Mouse (Mus musculus) forebrain, postnatal 0 days (tissue): ENCODE measurements around the gene Sash1. TPM values are rescaled to one million over a fixed set of nuclear protein-coding genes. Genes with fewer than 3 reads are reported as not detected.

Source experiments
- ATAC-seq: fragments of 200-750 bp; cut with Nextera tagmentation; 2 replicates; pipeline ENCODE4 v1.8.0; 2017; ENCODE audit warnings: mild to moderate bottlenecking, moderate library complexity
- DNase-seq: peaks from one replicate; pipeline ENCODE4 v3.0.0-alpha.2; 2015
- H3K27ac ChIP-seq: fragments of 300-500 bp; sonication (generic); 2 replicates; pipeline ENCODE4 v1.5.1; 2014; ENCODE audit warnings: low read depth, mild to moderate bottlenecking, antibody characterized with exemption, low read length, moderate library complexity, mixed read lengths
- H3K27me3 ChIP-seq: fragments of 300-500 bp; sonication (generic); 2 replicates; pipeline ENCODE4 v1.6.1; 2014; ENCODE audit warnings: mild to moderate bottlenecking, low read length, mixed read lengths; ENCODE audit not compliant: insufficient read depth
- H3K36me3 ChIP-seq: fragments of 300-500 bp; sonication (generic); 2 replicates; pipeline ENCODE4 v1.6.1; 2014; ENCODE audit warnings: mild to moderate bottlenecking, moderate library complexity; ENCODE audit not compliant: insufficient read depth
- H3K4me1 ChIP-seq: fragments of 300-500 bp; sonication (generic); 2 replicates; pipeline ENCODE4 v1.6.1; 2014; ENCODE audit warnings: antibody characterized with exemption; ENCODE audit not compliant: insufficient read depth
- H3K4me2 ChIP-seq: fragments of 300-500 bp; sonication (generic); 2 replicates; pipeline ENCODE4 v1.6.1; 2014; ENCODE audit warnings: low read depth, mild to moderate bottlenecking, moderate library complexity
- H3K4me3 ChIP-seq: fragments of 300-500 bp; sonication (generic); 2 replicates; pipeline ENCODE4 v1.5.1; 2014; ENCODE audit warnings: low read depth, low read length, mixed read lengths
- H3K9ac ChIP-seq: fragments of 300-500 bp; sonication (generic); 2 replicates; pipeline ENCODE4 v1.6.1; 2014; ENCODE audit warnings: mild to moderate bottlenecking
- H3K9me3 ChIP-seq: fragments of 300-500 bp; sonication (generic); 2 replicates; pipeline ENCODE4 v1.6.1; 2016; ENCODE audit warnings: low read length
- CTCF ChIP-seq: sonication (generic); IDR thresholded peaks from 2 replicates; pipeline ENCODE4 v1.5.1; 2016; ENCODE audit warnings: antibody characterized with exemption, control low read depth, low read depth
- WGBS: fragments of 180-500 bp; shearing (Covaris S2); extraction: QIAGEN DNeasy Blood & Tissue Kit; methylation state at CpG from one replicate; pipeline ENCODE4 v1.1.7; 2014; 5-methylcytosine and 5-hydroxymethylcytosine counted together
- polyA plus RNA-seq: library from polyadenylated mRNA; unstranded; fragments of >200 nt; fragmentation: Nextera tagmentation; extraction: Ambion mirVana; gene quantifications from 2 replicates; pipeline ENCODE4 v1.2.1, GENCODE M21; 2015
- total RNA-seq: library from RNA; depleted of rRNA; stranded (reverse); fragments of >200 nt; gene quantifications from 2 replicates; pipeline ENCODE4 v1.2.3, GENCODE M21; 2014

Gene Sash1
- total and polyA plus RNA-seq, 2 experiments from 2014 or later = 3.6 to 33.3 TPM

DNA sequence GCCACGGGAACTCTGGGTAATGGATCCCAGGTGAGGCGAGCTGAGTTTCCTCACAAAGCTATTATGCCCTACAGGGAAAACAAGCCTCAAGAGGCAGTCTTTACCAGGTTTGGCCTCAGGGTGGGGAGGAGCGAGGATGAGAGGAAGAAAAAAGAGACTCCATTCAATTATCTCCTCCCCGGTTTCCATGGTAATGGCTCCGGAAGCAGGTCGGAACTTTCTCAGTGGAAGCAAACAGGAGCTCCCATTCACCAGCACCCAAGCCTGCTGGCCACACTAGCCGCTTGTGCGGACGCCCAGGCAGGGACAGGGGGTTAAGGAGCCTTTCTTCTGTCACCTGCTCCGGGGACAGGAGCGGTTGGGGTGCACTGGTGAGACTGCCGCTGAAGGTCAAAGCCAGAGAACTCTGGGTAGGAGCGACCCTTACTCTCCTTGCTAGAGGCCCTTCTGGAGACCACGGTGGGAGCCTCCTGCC lies 84.7 kb downstream of the Sash1 start:
- Histone ChIP-seq H3K27me3 (no peaks in the 10 kb centered on the region), H3K27ac (peak overlapping the region; percentile 47), H3K4me2 (peak overlapping the region; percentile 39), H3K9me3 (no peaks in the 10 kb centered on the region), H3K4me1 (peaks cover 10% of the 10 kb centered on the region; the same call in 1 of the 2 replicates), H3K9ac (peak overlapping the region; percentile 15; the same call in 1 of the 2 replicates), H3K36me3 (no peaks in the 10 kb centered on the region), H3K4me3 (peak overlapping the region; percentile 6)
- 16% methylated on average over 14 of the region's 14 CpGs for WGBS
- DNase-seq = peak; percentile 82
- peak; percentile 58 for TF ChIP-seq CTCF
- peak; percentile 86 for ATAC-seq

DNA sequence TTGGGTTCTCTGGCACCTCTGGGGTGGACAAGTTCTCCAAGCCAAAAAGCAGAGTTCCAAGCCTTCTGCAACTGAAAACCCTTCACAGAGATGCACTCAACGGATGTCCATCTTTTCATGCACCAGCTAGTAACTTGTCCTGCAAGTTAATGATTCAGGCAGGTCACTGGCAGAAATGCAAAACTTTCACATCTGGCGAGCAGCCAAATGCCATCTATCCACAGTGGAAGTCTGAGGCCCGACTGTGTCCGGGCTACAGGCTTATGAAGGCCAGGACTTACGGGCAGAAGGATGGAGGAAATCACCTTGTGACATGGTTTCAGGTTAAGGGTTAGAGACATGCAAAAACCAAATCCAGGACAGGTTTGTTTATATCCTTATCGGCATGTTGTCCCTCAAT lies 88.0 kb downstream of the Sash1 start:
- TF ChIP-seq CTCF = no peak
- 76% methylated on average over 6 of the region's 6 CpGs for WGBS
- H3K36me3 ChIP-seq = no peaks in the 10 kb centered on the region

DNA sequence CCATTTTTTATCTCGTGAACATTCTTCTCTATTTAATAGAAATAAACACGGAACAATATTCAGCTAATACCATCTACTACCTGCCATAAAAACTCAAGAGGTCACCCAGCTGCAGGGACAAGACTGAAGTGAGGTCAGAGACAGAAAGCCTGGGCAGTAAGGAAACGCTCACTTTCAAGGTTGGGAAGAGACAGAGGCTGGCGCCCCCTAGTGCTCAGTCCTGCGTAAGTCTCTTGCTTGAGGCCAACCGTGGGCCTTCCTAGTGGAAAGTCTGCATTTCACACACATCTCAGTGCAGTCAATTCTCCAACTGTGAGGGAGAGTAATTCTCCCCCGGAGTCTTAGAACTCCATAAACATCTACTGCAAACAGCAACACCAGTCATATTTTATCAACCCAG lies 90.5 kb downstream of the Sash1 start:
- Histone ChIP-seq H3K36me3 (no peaks in the 10 kb centered on the region), H3K9me3 (no peaks in the 10 kb centered on the region), H3K4me3 (no peak overlapping the region), H3K27me3 (no peaks in the 10 kb centered on the region), H3K27ac (no peak overlapping the region), H3K4me1 (no peaks in the 10 kb centered on the region), H3K4me2 (no peak overlapping the region), H3K9ac (no peak overlapping the region)
- 39% methylated on average over 7 of the region's 7 CpGs for WGBS
- peak; percentile 74 for TF ChIP-seq CTCF
- ATAC-seq (peak; percentile 51; the same call in 1 of the 2 replicates), DNase-seq (peak; percentile 71)

More for the DNA sequence above, 88.0 kb downstream of the Sash1 start:
- Histone ChIP-seq H3K27me3 (no peaks in the 10 kb centered on the region), H3K4me3 (no peak overlapping the region), H3K9me3 (no peaks in the 10 kb centered on the region), H3K4me2 (no peak overlapping the region), H3K9ac (no peak overlapping the region), H3K27ac (no peak overlapping the region), H3K4me1 (peaks cover 10% of the 10 kb centered on the region; the same call in 1 of the 2 replicates)
- no peak for DNase-seq
- ATAC-seq = no peak

DNA sequence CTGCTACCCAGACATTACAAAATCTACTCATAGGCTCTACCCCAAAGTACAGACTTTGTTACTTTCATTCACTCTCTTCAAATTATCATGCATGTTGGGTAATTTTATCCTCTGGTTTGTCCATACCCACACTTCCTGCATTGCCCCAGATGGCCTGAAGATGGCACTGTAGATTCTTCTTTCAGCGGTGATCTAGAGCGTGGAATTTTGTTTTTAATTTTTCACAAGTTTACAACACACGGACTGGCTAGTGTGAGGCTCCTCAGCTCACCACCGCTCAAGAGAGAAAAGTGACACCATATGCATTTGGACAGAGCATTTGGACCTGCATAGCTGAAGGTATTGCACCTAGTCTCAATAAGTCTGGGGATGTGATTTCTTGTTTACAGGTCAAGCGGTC lies 93.5 kb downstream of the Sash1 start:
- no peak overlapping the region for H3K4me2 ChIP-seq
- peak; percentile 87 for TF ChIP-seq CTCF
- H3K27ac ChIP-seq = no peak overlapping the region
- H3K4me3 ChIP-seq = no peak overlapping the region
- no peaks in the 10 kb centered on the region for H3K27me3 ChIP-seq
- WGBS = 43% methylated on average over 5 of the region's 5 CpGs
- DNase-seq (peak; percentile 86), ATAC-seq (peak; percentile 77)
- H3K9me3 ChIP-seq = no peaks in the 10 kb centered on the region
- no peaks in the 10 kb centered on the region for H3K36me3 ChIP-seq
- H3K9ac ChIP-seq = no peak overlapping the region
- H3K4me1 ChIP-seq = no peaks in the 10 kb centered on the region

DNA sequence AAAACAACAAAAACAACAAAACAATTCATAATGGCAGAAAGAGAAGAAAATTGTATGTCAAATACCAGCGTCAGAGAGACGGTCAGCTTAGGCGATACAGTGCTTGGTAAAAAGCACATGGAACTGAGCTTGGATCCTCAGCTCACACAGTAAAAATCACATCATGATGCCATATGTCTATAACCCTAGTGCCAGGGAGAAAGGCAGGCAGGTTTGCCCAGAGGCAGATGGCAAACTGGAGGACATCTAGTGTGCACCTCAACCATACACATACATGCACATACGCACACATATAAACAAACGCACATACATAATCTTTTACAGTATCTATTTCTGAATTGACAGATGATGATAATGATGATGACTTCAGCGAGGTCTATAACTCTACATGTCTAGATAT lies 96.8 kb downstream of the Sash1 start:
- Histone ChIP-seq H3K27ac (no peak overlapping the region), H3K9me3 (no peaks in the 10 kb centered on the region), H3K9ac (no peak overlapping the region), H3K27me3 (no peaks in the 10 kb centered on the region), H3K4me2 (no peak overlapping the region), H3K4me3 (no peak overlapping the region), H3K36me3 (no peaks in the 10 kb centered on the region), H3K4me1 (no peaks in the 10 kb centered on the region)
- no peak for TF ChIP-seq CTCF
- ATAC-seq = no peak
- WGBS = 89% methylated on average over 6 of the region's 6 CpGs
- DNase-seq = no peak

DNA sequence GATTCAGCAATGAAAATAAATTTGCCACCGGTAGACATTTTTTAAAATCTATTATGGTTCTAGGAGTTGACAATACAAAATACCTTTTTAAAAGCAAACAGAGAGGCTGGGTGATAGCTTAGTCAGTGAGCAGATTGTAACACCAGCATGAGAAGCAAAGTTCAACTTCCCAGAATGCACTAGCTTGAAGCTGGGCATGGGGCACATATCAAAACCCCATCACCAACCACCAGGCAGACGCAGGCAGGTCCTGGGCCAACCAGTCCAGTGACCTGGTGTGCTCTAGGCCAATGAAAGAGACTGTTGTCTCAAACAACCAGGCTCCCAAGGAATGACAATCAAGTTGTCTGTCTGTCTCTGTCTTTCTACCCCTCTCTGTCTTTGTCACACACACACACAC lies 98.6 kb downstream of the Sash1 start:
- WGBS = 80% methylated on average over 2 of the region's 2 CpGs
- Histone ChIP-seq H3K9me3 (no peaks in the 10 kb centered on the region), H3K36me3 (no peaks in the 10 kb centered on the region), H3K27ac (no peak overlapping the region), H3K27me3 (no peaks in the 10 kb centered on the region), H3K4me2 (no peak overlapping the region), H3K4me3 (no peak overlapping the region), H3K4me1 (no peaks in the 10 kb centered on the region), H3K9ac (no peak overlapping the region)
- ATAC-seq (no peak), DNase-seq (no peak)
- TF ChIP-seq CTCF = no peak

DNA sequence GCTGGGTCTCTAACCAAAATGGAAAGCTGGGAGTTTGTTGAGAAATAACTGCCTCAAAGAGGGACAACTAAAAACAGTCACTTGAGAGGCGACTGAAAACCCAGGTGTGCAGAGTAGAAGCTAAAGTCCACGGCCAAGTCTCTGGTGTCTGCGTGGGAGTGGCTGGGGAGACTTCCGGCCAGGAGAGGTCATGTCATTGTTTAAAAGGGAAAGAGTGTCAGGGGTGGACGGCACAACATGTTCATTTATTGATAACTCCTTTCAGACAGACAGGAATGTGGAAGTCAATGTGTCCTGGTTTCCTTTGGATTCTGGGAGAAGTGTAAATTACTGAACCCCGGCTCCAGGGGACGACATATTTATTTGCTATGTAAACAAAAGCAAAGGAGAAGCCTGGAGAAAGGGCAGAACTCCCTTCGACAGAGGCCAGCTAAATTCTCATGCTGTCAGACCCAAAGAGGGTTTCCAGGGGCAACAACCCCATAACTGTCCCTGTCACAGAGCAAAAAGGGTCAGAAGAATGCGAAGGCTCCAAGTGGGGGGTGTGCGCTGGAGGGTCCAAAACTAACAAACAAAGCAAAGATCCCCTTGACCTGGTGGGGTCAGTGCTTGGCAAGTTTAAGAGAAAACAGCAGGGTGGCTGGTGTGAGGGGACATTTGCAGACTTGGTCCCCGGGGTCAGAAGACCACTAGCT lies 100.3 kb downstream of the Sash1 start:
- no peak overlapping the region for H3K27ac ChIP-seq
- ATAC-seq (no peak), DNase-seq (no peak)
- no peak overlapping the region for H3K4me2 ChIP-seq
- no peaks in the 10 kb centered on the region for H3K27me3 ChIP-seq
- no peak overlapping the region for H3K9ac ChIP-seq
- no peaks in the 10 kb centered on the region for H3K36me3 ChIP-seq
- H3K4me1 ChIP-seq = no peaks in the 10 kb centered on the region
- H3K4me3 ChIP-seq = no peak overlapping the region
- WGBS = 59% methylated on average over 11 of the region's 11 CpGs
- TF ChIP-seq CTCF = no peak
- H3K9me3 ChIP-seq = no peaks in the 10 kb centered on the region
